Mouse (Mus musculus) megakaryocyte, embryonic 14.5 days (primary cell): ENCODE measurements around the gene Phf11c.

Experiments used
- FLI1 ChIP-seq: IDR thresholded peaks from 2 replicates; pipeline ENCODE4 v1.6.1; 2012; ENCODE audit warnings: low read length, inconsistent platforms, mixed read lengths
- GATA1 ChIP-seq: IDR thresholded peaks from 3 replicates; pipeline ENCODE4 v1.6.1; 2012; ENCODE audit warnings: mixed read lengths, low read length, inconsistent platforms, borderline replicate concordance

DNA sequence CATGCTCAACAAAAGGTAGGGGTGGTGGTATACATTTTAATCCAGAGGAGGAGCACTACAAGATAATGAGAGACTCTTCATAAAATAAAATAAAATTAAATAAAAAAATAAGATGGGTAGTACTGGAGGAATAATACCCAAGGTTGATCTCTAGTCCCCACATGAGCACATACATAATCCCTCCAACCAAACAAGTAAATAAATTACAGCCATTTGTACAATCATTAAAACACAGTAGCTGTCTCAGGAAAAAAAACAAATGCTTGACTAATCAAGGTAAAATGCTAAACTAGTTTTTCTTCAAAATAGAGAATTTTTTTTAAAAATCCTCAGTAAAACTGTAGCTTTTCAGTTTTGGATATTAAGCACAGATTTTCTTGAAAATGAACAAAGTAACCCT is 40.0 kb upstream of the Phf11c start:
- TF ChIP-seq GATA1 = no peak
- TF ChIP-seq FLI1 = no peak
